Mouse (Mus musculus): Measurements from ENCODE around the gene Tubgcp6. TPM values are rescaled to one million over a fixed set of nuclear protein-coding genes. Genes with fewer than 3 reads are reported as not detected.

Tubgcp6 gene
- 1.2 TPM for polyA plus RNA-seq (2014; fragmentation: Illumina TruSeq; extraction: RNeasy Lipid Tissue Mini Kit (QIAGEN cat#74804); ENCODE audit: low read depth, low replicate concordance)

GRCm38 (mm10) chr15:89122649-89123366 lies at the start of gene Tubgcp6:
Gene Tubgcp6 (minus strand): TSS chr15:89123112.

GRCm38 (mm10) chr15:89149271-89150040 lies 26.5 kb upstream of the Tubgcp6 start, which contains the start of gene Mapk11:
Gene Mapk11 (minus strand): TSS chr15:89149628.

GRCm38 (mm10) chr15:89140659-89141252 lies 17.8 kb upstream of the Tubgcp6 start, which contains the start of gene Mapk12:
Gene Mapk12 (minus strand): TSS chr15:89140703.

GRCm38 (mm10) chr15:89128382-89129350 lies 5.8 kb upstream of the Tubgcp6 start, which contains the start of gene Hdac10:
Gene Hdac10 (minus strand): TSS chr15:89128700.

GRCm38 (mm10) chr15:89088607-89089247 lies 34.2 kb downstream of the Tubgcp6 start, which contains the start of gene Selenoo:
Gene Selenoo (plus strand): TSS chr15:89089084.

GRCm38 (mm10) chr15:89074613-89075477 lies 48.1 kb downstream of the Tubgcp6 start, which contains the start of gene Trabd:
Gene Trabd (plus strand): TSS chr15:89075124.

GRCm38 (mm10) chr15:89059161-89059931 lies 63.6 kb downstream of the Tubgcp6 start, which contains the start of gene Panx2:
Gene Panx2 (plus strand): TSS chr15:89059734.

Other genes starting within 250 kb of the Tubgcp6 start
- not detected for gene Ttll8, start 168.7 kb downstream of the Tubgcp6 start, polyA plus RNA-seq (2014; fragmentation: Illumina TruSeq; extraction: RNeasy Lipid Tissue Mini Kit (QIAGEN cat#74804); ENCODE audit: low read depth, low replicate concordance)
- gene Mlc1, start 144.1 kb downstream of the Tubgcp6 start, polyA plus RNA-seq (2014; fragmentation: Illumina TruSeq; extraction: RNeasy Lipid Tissue Mini Kit (QIAGEN cat#74804); ENCODE audit: low read depth, low replicate concordance) = not detected
- not detected for gene Mov10l1, start 140.2 kb downstream of the Tubgcp6 start, polyA plus RNA-seq (2014; fragmentation: Illumina TruSeq; extraction: RNeasy Lipid Tissue Mini Kit (QIAGEN cat#74804); ENCODE audit: low read depth, low replicate concordance)
- gene Panx2, start 63.4 kb downstream of the Tubgcp6 start, polyA plus RNA-seq (2014; fragmentation: Illumina TruSeq; extraction: RNeasy Lipid Tissue Mini Kit (QIAGEN cat#74804); ENCODE audit: low read depth, low replicate concordance) = not detected
- 6.0 TPM for gene Trabd, start 48.0 kb downstream of the Tubgcp6 start, polyA plus RNA-seq (2014; fragmentation: Illumina TruSeq; extraction: RNeasy Lipid Tissue Mini Kit (QIAGEN cat#74804); ENCODE audit: low read depth, low replicate concordance)
- gene Selenoo, start 34.0 kb downstream of the Tubgcp6 start, polyA plus RNA-seq (2014; fragmentation: Illumina TruSeq; extraction: RNeasy Lipid Tissue Mini Kit (QIAGEN cat#74804); ENCODE audit: low read depth, low replicate concordance) = 13.7 TPM
- gene Hdac10, start 5.6 kb upstream of the Tubgcp6 start, polyA plus RNA-seq (2014; fragmentation: Illumina TruSeq; extraction: RNeasy Lipid Tissue Mini Kit (QIAGEN cat#74804); ENCODE audit: low read depth, low replicate concordance) = 0.79 TPM
- gene Mapk12, start 17.6 kb upstream of the Tubgcp6 start, polyA plus RNA-seq (2014; fragmentation: Illumina TruSeq; extraction: RNeasy Lipid Tissue Mini Kit (QIAGEN cat#74804); ENCODE audit: low read depth, low replicate concordance) = 1.1 TPM
- gene Mapk11, start 26.5 kb upstream of the Tubgcp6 start, polyA plus RNA-seq (2014; fragmentation: Illumina TruSeq; extraction: RNeasy Lipid Tissue Mini Kit (QIAGEN cat#74804); ENCODE audit: low read depth, low replicate concordance) = 0.16 TPM
- 6.3 TPM for gene Plxnb2, start 57.7 kb upstream of the Tubgcp6 start, polyA plus RNA-seq (2014; fragmentation: Illumina TruSeq; extraction: RNeasy Lipid Tissue Mini Kit (QIAGEN cat#74804); ENCODE audit: low read depth, low replicate concordance)
- 0.56 TPM for gene Dennd6b, start 73.4 kb upstream of the Tubgcp6 start, polyA plus RNA-seq (2014; fragmentation: Illumina TruSeq; extraction: RNeasy Lipid Tissue Mini Kit (QIAGEN cat#74804); ENCODE audit: low read depth, low replicate concordance)
- 9.0 TPM for gene Ppp6r2, start 88.4 kb upstream of the Tubgcp6 start, polyA plus RNA-seq (2014; fragmentation: Illumina TruSeq; extraction: RNeasy Lipid Tissue Mini Kit (QIAGEN cat#74804); ENCODE audit: low read depth, low replicate concordance)
- 2.2 TPM for gene Sbf1, start 192.2 kb upstream of the Tubgcp6 start, polyA plus RNA-seq (2014; fragmentation: Illumina TruSeq; extraction: RNeasy Lipid Tissue Mini Kit (QIAGEN cat#74804); ENCODE audit: low read depth, low replicate concordance)
- gene Adm2, start 199.6 kb upstream of the Tubgcp6 start, polyA plus RNA-seq (2014; fragmentation: Illumina TruSeq; extraction: RNeasy Lipid Tissue Mini Kit (QIAGEN cat#74804); ENCODE audit: low read depth, low replicate concordance) = not detected
- not detected for gene Miox, start 211.3 kb upstream of the Tubgcp6 start, polyA plus RNA-seq (2014; fragmentation: Illumina TruSeq; extraction: RNeasy Lipid Tissue Mini Kit (QIAGEN cat#74804); ENCODE audit: low read depth, low replicate concordance)
- 0.72 TPM for gene Lmf2, start 232.5 kb upstream of the Tubgcp6 start, polyA plus RNA-seq (2014; fragmentation: Illumina TruSeq; extraction: RNeasy Lipid Tissue Mini Kit (QIAGEN cat#74804); ENCODE audit: low read depth, low replicate concordance)
- 9.0 TPM for gene Ncaph2, start 232.6 kb upstream of the Tubgcp6 start, polyA plus RNA-seq (2014; fragmentation: Illumina TruSeq; extraction: RNeasy Lipid Tissue Mini Kit (QIAGEN cat#74804); ENCODE audit: low read depth, low replicate concordance)